Mouse (Mus musculus): ENCODE data around the gene Ptchd4. TPM values are rescaled to one million over a fixed set of nuclear protein-coding genes. Genes with fewer than 3 reads are reported as not detected.

The Ptchd4 gene
- total RNA-seq, 2 experiments from 2014 or later = 10.4 to 11.0 TPM

- intact Hi-C loops (cut with DNase I) = no loop called here
- DNase-seq = no peak
These were observed 79.6 kb downstream of the Ptchd4 start for GRCm38 (mm10) chr17:42395299-42395698.

- intact Hi-C loops (cut with DNase I) = no loop called here
- DNase-seq = peak; percentile 28
These were observed 102.7 kb downstream of the Ptchd4 start for GRCm38 (mm10) chr17:42418449-42418848.

GRCm38 (mm10) chr17:42427961-42428360 is 112.2 kb downstream of the Ptchd4 start:
- DNase-seq = no peak
- intact Hi-C loops (cut with DNase I) = no loop called here

- DNase-seq = no peak
These were observed 114.6 kb downstream of the Ptchd4 start for GRCm38 (mm10) chr17:42430380-42430779.

GRCm38 (mm10) chr17:42452235-42452634 is 136.5 kb downstream of the Ptchd4 start:
- peak; percentile 57 for DNase-seq
- intact Hi-C loops (cut with DNase I) = no loop called here

More at GRCm38 (mm10) chr17:42430380-42430779, 114.6 kb downstream of the Ptchd4 start:
- intact Hi-C loops (cut with DNase I) = no loop called here

- peak; percentile 7 for DNase-seq
- intact Hi-C loops (cut with DNase I) = no loop called here
These were observed 140.7 kb downstream of the Ptchd4 start for GRCm38 (mm10) chr17:42456441-42456840.

- intact Hi-C loops (cut with DNase I) = no loop called here
These were observed 147.0 kb downstream of the Ptchd4 start for GRCm38 (mm10) chr17:42462726-42463125.

GRCm38 (mm10) chr17:42480173-42480991 is 164.6 kb downstream of the Ptchd4 start:
- DNase-seq = no peak
- intact Hi-C loops (cut with DNase I) = no loop called here

More at GRCm38 (mm10) chr17:42462726-42463125, 147.0 kb downstream of the Ptchd4 start:
- DNase-seq = no peak

- intact Hi-C loops (cut with DNase I) = no loop called here
- no peak for DNase-seq
These were observed 193.9 kb downstream of the Ptchd4 start for GRCm38 (mm10) chr17:42509356-42510262.

- intact Hi-C loops (cut with DNase I) = no loop called here
- no peak for DNase-seq
These were observed 214.4 kb downstream of the Ptchd4 start for GRCm38 (mm10) chr17:42530147-42530546.

- intact Hi-C loops (cut with DNase I) = no loop called here
- no peak for DNase-seq
These were observed 233.8 kb downstream of the Ptchd4 start for GRCm38 (mm10) chr17:42549578-42549977.
